Mouse (Mus musculus) spleen, adult 2 months (tissue): Measurements from ENCODE around the gene Chmp6.

Experiments used
- CTCF ChIP-seq: fragments of 200-500 bp; IDR thresholded peaks from 2 replicates; pipeline ENCODE4 v1.5.1; 2011; ENCODE audit warnings: mild to moderate bottlenecking, inconsistent platforms; ENCODE audit not compliant: insufficient read depth, insufficient read length, insufficient replicate concordance; ENCODE audit errors: extremely low read depth
- POLR2A ChIP-seq: fragments of 200-500 bp; IDR thresholded peaks from 2 replicates; pipeline ENCODE4 v1.6.1; 2011; ENCODE audit warnings: low read depth, low read length, inconsistent platforms

GRCm38 (mm10) chr11:119893667-119894236 is 19.5 kb upstream of the Chmp6 start:
- TF ChIP-seq CTCF (no peak), POLR2A (no peak)
